Mouse (Mus musculus): Measurements from ENCODE around the gene Cmtr1. TPM values are rescaled to one million over a fixed set of nuclear protein-coding genes. Genes with fewer than 3 reads are reported as not detected.
A peak's percentile ranks its signal among the peaks of the same experiment; 100 is the strongest.
"Not testable (repeated sequence)": the region's sequence is repeated elsewhere in the genome, so short reads cannot be mapped to it uniquely, and the experiment has no call there.

Gene Cmtr1
- polyA plus RNA-seq, 1 experiment from 2014 or later, result 138 TPM

- no peaks in the 10 kb centered on the region for H3K9me3 ChIP-seq
- H3K4me2 ChIP-seq (replicated peaks), result no peak overlapping the region
- H3K4me1 ChIP-seq (replicated peaks), result peaks cover 74% of the 10 kb centered on the region
- H3K27me3 ChIP-seq, result no peaks in the 10 kb centered on the region
- WGBS, result 75% methylated on average over 11 of the region's 11 CpGs
- ATAC-seq, result no peak
- H3K36me3 ChIP-seq, result no peaks in the 10 kb centered on the region
- no peak overlapping the region for H3K4me3 ChIP-seq (replicated peaks)
- H3K9ac ChIP-seq (replicated peaks), result no peak overlapping the region
- H3K27ac ChIP-seq, result peak overlapping the region; percentile 49
Observed at GRCm38 (mm10) chr17:29710562-29711044, 50.2 kb downstream of the Cmtr1 start.

GRCm38 (mm10) chr17:29711076-29711744 lies 50.8 kb downstream of the Cmtr1 start:
- H3K4me3 ChIP-seq (replicated peaks), result no peak overlapping the region
- no peaks in the 10 kb centered on the region for H3K27me3 ChIP-seq
- 69% methylated on average over 19 of the region's 19 CpGs for WGBS
- no peaks in the 10 kb centered on the region for H3K9me3 ChIP-seq
- H3K4me1 ChIP-seq (replicated peaks), result peaks cover 77% of the 10 kb centered on the region
- peak overlapping the region; percentile 49 for H3K27ac ChIP-seq
- H3K4me2 ChIP-seq (replicated peaks), result no peak overlapping the region
- ATAC-seq, result no peak
- no peak overlapping the region for H3K9ac ChIP-seq (replicated peaks)
- no peaks in the 10 kb centered on the region for H3K36me3 ChIP-seq

GRCm38 (mm10) chr17:29711745-29712431 lies 51.5 kb downstream of the Cmtr1 start:
- no peak for ATAC-seq
- Histone ChIP-seq H3K4me1 (replicated peaks) (peaks cover 75% of the 10 kb centered on the region), H3K36me3 (no peaks in the 10 kb centered on the region), H3K27me3 (no peaks in the 10 kb centered on the region), H3K9ac (replicated peaks) (no peak overlapping the region), H3K4me2 (replicated peaks) (no peak overlapping the region), H3K4me3 (replicated peaks) (no peak overlapping the region), H3K27ac (peak overlapping the region; percentile 49; the same call in 1 of the 2 replicates), H3K9me3 (no peaks in the 10 kb centered on the region)
- 78% methylated on average over 8 of the region's 8 CpGs for WGBS

GRCm38 (mm10) chr17:29712565-29712964 lies 52.2 kb downstream of the Cmtr1 start:
- no peaks in the 10 kb centered on the region for H3K36me3 ChIP-seq
- no peak for ATAC-seq
- H3K9ac ChIP-seq (replicated peaks), result no peak overlapping the region
- H3K4me1 ChIP-seq (replicated peaks), result peaks cover 73% of the 10 kb centered on the region
- H3K9me3 ChIP-seq, result no peaks in the 10 kb centered on the region
- H3K27ac ChIP-seq, result 0 out of 2 replicates have a peak overlapping the region, but pooled peaks have one; percentile 49
- H3K27me3 ChIP-seq, result no peaks in the 10 kb centered on the region
- H3K4me3 ChIP-seq (replicated peaks), result no peak overlapping the region
- 67% methylated on average over 7 of the region's 7 CpGs for WGBS
- H3K4me2 ChIP-seq (replicated peaks), result no peak overlapping the region

- not testable (repeated sequence) for H3K36me3 ChIP-seq; H3K27ac ChIP-seq; ATAC-seq; H3K4me3 ChIP-seq (replicated peaks); H3K9me3 ChIP-seq; H3K9ac ChIP-seq (replicated peaks); H3K27me3 ChIP-seq; H3K4me2 ChIP-seq (replicated peaks)
- WGBS, result 98% methylated on average over 4 of the region's 4 CpGs
- H3K4me1 ChIP-seq (replicated peaks), result peaks cover 61% of the 10 kb centered on the region
Observed at GRCm38 (mm10) chr17:29713734-29714133, 53.3 kb downstream of the Cmtr1 start.

- Histone ChIP-seq H3K27me3 (no peaks in the 10 kb centered on the region), H3K4me1 (replicated peaks) (peaks cover 29% of the 10 kb centered on the region), H3K9me3 (no peaks in the 10 kb centered on the region), H3K9ac (replicated peaks) (peak within 1 kb of the TSS; percentile 61), H3K4me2 (replicated peaks) (peak within 1 kb of the TSS; percentile 65), H3K27ac (peak within 1 kb of the TSS; percentile 61), H3K4me3 (replicated peaks) (peak within 1 kb of the TSS; percentile 47), H3K36me3 (no peaks in the 10 kb centered on the region)
- WGBS, result 5% methylated on average over 41 of the region's 41 CpGs
- ATAC-seq, result peak; percentile 97
Observed at GRCm38 (mm10) chr17:29716732-29717445, 56.5 kb downstream of the Cmtr1 start, which contains the start of gene Ccdc167. Ccdc167 (minus strand) TSS chr17:29717044.

- H3K9me3 ChIP-seq, result no peaks in the 10 kb centered on the region
- peaks cover 15% of the 10 kb centered on the region for H3K4me1 ChIP-seq (replicated peaks)
- 88% methylated on average over 8 of the region's 8 CpGs for WGBS
- no peak overlapping the region for H3K4me3 ChIP-seq (replicated peaks)
- H3K9ac ChIP-seq (replicated peaks), result no peak overlapping the region
- H3K4me2 ChIP-seq (replicated peaks), result no peak overlapping the region
- H3K27ac ChIP-seq, result no peak overlapping the region
- no peaks in the 10 kb centered on the region for H3K36me3 ChIP-seq
- H3K27me3 ChIP-seq, result no peaks in the 10 kb centered on the region
- ATAC-seq, result no peak
Observed at GRCm38 (mm10) chr17:29718660-29719059, 58.3 kb downstream of the Cmtr1 start.

- Histone ChIP-seq H3K9me3 (no peaks in the 10 kb centered on the region), H3K9ac (replicated peaks) (no peak overlapping the region), H3K36me3 (no peaks in the 10 kb centered on the region), H3K27me3 (no peaks in the 10 kb centered on the region), H3K4me3 (replicated peaks) (no peak overlapping the region), H3K4me1 (replicated peaks) (peaks cover 15% of the 10 kb centered on the region), H3K27ac (no peak overlapping the region), H3K4me2 (replicated peaks) (no peak overlapping the region)
- 80% methylated on average over 13 of the region's 13 CpGs for WGBS
- no peak for ATAC-seq
Observed at GRCm38 (mm10) chr17:29719628-29720575, 59.5 kb downstream of the Cmtr1 start.

- 82% methylated on average over 11 of the region's 11 CpGs for WGBS
- no peak for ATAC-seq
- H3K36me3 ChIP-seq, result no peaks in the 10 kb centered on the region
- no peak overlapping the region for H3K9ac ChIP-seq (replicated peaks)
- H3K4me2 ChIP-seq (replicated peaks), result no peak overlapping the region
- no peaks in the 10 kb centered on the region for H3K27me3 ChIP-seq
- H3K9me3 ChIP-seq, result no peaks in the 10 kb centered on the region
- no peak overlapping the region for H3K27ac ChIP-seq
- peaks cover 12% of the 10 kb centered on the region for H3K4me1 ChIP-seq (replicated peaks)
- no peak overlapping the region for H3K4me3 ChIP-seq (replicated peaks)
Observed at GRCm38 (mm10) chr17:29720755-29721365, 60.5 kb downstream of the Cmtr1 start.

- H3K9ac ChIP-seq (replicated peaks), result no peak overlapping the region
- no peaks in the 10 kb centered on the region for H3K4me1 ChIP-seq (replicated peaks)
- no peaks in the 10 kb centered on the region for H3K36me3 ChIP-seq
- 71% methylated on average over 6 of the region's 6 CpGs for WGBS
- no peak overlapping the region for H3K4me2 ChIP-seq (replicated peaks)
- no peak overlapping the region for H3K27ac ChIP-seq
- ATAC-seq, result peak; percentile 11; the same call in 1 of the 2 replicates
- no peak overlapping the region for H3K4me3 ChIP-seq (replicated peaks)
- H3K9me3 ChIP-seq, result no peaks in the 10 kb centered on the region
- no peaks in the 10 kb centered on the region for H3K27me3 ChIP-seq
Observed at GRCm38 (mm10) chr17:29724610-29725009, 64.2 kb downstream of the Cmtr1 start.
